ENCODE assay signal across 8 mouse cellular contexts in the genomic region with DNA sequence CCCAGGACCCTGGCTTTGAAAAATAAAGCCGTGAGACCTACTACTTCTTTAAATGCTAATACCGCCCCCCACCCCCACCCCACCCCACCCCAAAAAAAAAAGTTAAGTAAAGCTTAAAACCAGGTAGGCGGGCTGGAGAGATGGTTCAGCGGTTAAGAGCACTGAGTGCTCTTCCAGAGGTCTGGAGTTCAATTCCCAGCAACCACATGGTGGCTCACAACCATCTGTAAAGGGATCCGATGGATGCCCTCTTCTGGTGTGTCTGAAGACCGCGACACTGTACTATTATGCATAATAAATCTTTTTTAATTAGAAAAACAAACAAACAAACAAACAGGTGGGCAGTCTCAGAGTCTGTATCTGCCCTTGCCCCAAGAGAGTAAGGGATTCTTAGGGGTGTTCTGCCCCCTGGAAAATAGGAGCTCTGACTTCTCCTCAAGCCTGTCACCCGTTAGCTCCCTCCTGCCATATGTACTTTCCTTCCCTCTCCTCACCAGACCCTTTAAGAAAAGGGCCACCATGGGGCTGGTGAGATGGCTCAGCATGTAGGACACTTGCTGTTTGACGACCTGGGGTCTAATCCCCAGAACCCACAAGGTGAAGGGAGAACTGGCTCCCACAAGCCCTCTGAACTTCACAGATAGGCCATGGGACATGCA. TPM values are rescaled to one million over a fixed set of nuclear protein-coding genes. Genes with fewer than 3 reads are reported as not detected.
DNase-seq lines count a peak whose midpoint lies in the region; ATAC-seq and TF ChIP-seq lines count a peak whose summit lies in the region.

TSS of gene Cdk5rap1 (minus strand) at position 169 of the 659 bp plus-strand sequence.

- ATAC-seq in forebrain, embryonic 14.5 days, result peak; percentile 57

- peaks cover 5% of the 10 kb centered on the region; the same call in 1 of the 2 replicates for H3K36me3 ChIP-seq in liver, adult 2 months (ENCODE audit: control insufficient read depth, insufficient read depth, low read length)
- H3K36me3 ChIP-seq in forebrain, embryonic 14.5 days (ENCODE audit: control insufficient read depth, insufficient read depth, low read length), result no peaks in the 10 kb centered on the region
- 0 out of 2 replicates have a peak, but pooled peaks cover 11% of the 10 kb centered on the region for H3K36me3 ChIP-seq in macrophage (ENCODE audit: inconsistent target)

- H3K27me3 ChIP-seq in liver, adult 2 months (ENCODE audit: control insufficient read depth, insufficient read depth, low read length), result no peaks in the 10 kb centered on the region
- H3K27me3 ChIP-seq in forebrain, embryonic 14.5 days (replicated peaks; ENCODE audit: control insufficient read depth, insufficient read depth, low read length), result no peaks in the 10 kb centered on the region

- WGBS in liver, adult 2 months, result 16% methylated on average over 9 of the region's 9 CpGs
- WGBS in forebrain, embryonic 14.5 days, result 8% methylated on average over 9 of the region's 9 CpGs
- WGBS in macrophage (ENCODE audit: missing documents), result 25% methylated on average over 8 of the region's 9 CpGs

- H3K27ac ChIP-seq in liver, adult 2 months (replicated peaks; ENCODE audit: insufficient read depth, low read depth, low read length), result peak within 1 kb of the TSS; percentile 87
- H3K27ac ChIP-seq in forebrain, embryonic 14.5 days (ENCODE audit: low read depth, low read length), result peak within 1 kb of the TSS; percentile 62
- H3K27ac ChIP-seq in macrophage, result peak within 1 kb of the TSS; percentile 70

- H3K4me1 ChIP-seq in liver, adult 2 months (ENCODE audit: control insufficient read depth, insufficient read depth, low read length), result peaks cover 2% of the 10 kb centered on the region; the same call in 1 of the 2 replicates
- no peaks in the 10 kb centered on the region for H3K4me1 ChIP-seq in forebrain, embryonic 14.5 days (ENCODE audit: control insufficient read depth, insufficient read depth, low read length)

- TF ChIP-seq CTCF in liver, adult 2 months (IDR thresholded peaks at IDR 0.05; ENCODE audit: low read depth, low read length), result no peak

- H3K9me3 ChIP-seq in forebrain, embryonic 14.5 days (replicated peaks; ENCODE audit: control insufficient read depth, low read length), result no peaks in the 10 kb centered on the region

- peak within 1 kb of the TSS; percentile 81 for H3K4me2 ChIP-seq in forebrain, embryonic 14.5 days (ENCODE audit: low read length)

- TF ChIP-seq POLR2A in liver, adult 2 months (IDR thresholded peaks at IDR 0.05; ENCODE audit: extremely low read depth, insufficient read depth, low read length), result no peak

- no peak for DNase-seq in liver, adult 2 months (ENCODE audit: extremely low read depth, low read depth, low spot score)
- no peak for DNase-seq in liver
- no peak for DNase-seq in adrenal gland, postnatal 25 days
- no peak for DNase-seq in forebrain, embryonic 14.5 days (ENCODE audit: low spot score)
- peak; percentile 39 for DNase-seq in induced T-regulatory cell, adult 2 months (ENCODE audit: low read depth)
- DNase-seq in frontal cortex, postnatal 10 days (ENCODE audit: low spot score in 2 of 2), result no peak
- no peak for DNase-seq in spleen, adult 18-20 months

- peak within 1 kb of the TSS; percentile 95 for H3K4me3 ChIP-seq in liver, adult 2 months (ENCODE audit: insufficient read depth, low read depth, low read length)
- H3K4me3 ChIP-seq in forebrain, embryonic 14.5 days (ENCODE audit: low read depth, low read length), result peak within 1 kb of the TSS; percentile 73
- peak within 1 kb of the TSS; percentile 99 for H3K4me3 ChIP-seq in macrophage (ENCODE audit: inconsistent target)

- H3K9ac ChIP-seq in liver, adult 2 months (ENCODE audit: low read depth, low read length), result peak within 1 kb of the TSS; percentile 92
- H3K9ac ChIP-seq in forebrain, embryonic 14.5 days (ENCODE audit: low read length), result peak within 1 kb of the TSS; percentile 92

- peaks cover 3% of the 10 kb centered on the region; the same call in 1 of the 2 replicates for H3K79me2 ChIP-seq in liver, adult 2 months (ENCODE audit: control insufficient read depth, insufficient read depth, low read length)
- H3K79me2 ChIP-seq in macrophage (ENCODE audit: inconsistent target), result no peaks in the 10 kb centered on the region

RNA-seq across cellular contexts. Expression of gene Cdk5rap1, which starts in this region (rescaled TPM):
- total RNA-seq in liver, adult 2 months (2014; rRNA removed), result 21.8 and 28.8 TPM in 2 replicates
- polyA plus RNA-seq in liver, adult 2 months (2012; rRNA removed), result 10.5 and 11.0 TPM in 2 replicates
- total RNA-seq in adrenal gland, postnatal 25 days (2021), result 12.4 and 18.2 TPM in 2 replicates
- polyA plus RNA-seq in forebrain, embryonic 14.5 days (2014; fragmentation: Nextera tagmentation; extraction: Ambion mirVana), result 18.8 and 24.1 TPM in 2 replicates
- 10 to 100 TPM in 25 of 26 experiments, 1 to 10 TPM in 1; 8.2 to 51.3 (median 27.1) TPM for total RNA-seq in macrophage (2018; cell fraction: chromatin; rRNA removed)
- total RNA-seq in macrophage (2018; cell fraction: cytosol; rRNA removed), result 1 to 10 TPM; 2.7 to 7.5 (median 5.0) TPM
- total RNA-seq in macrophage (2018; cell fraction: nucleus; rRNA removed), result 10 to 100 TPM in 13 of 26 experiments, 1 to 10 TPM in 13; 3.5 to 25.0 (median 10.2) TPM
- polyA plus RNA-seq in macrophage (2018), result 4.0 to 6.2 TPM (median 5.3 TPM) in 3 replicates
